Mouse (Mus musculus) forebrain, embryonic 14.5 days (tissue): ENCODE data around the gene Rab30. TPM values are rescaled to one million over a fixed set of nuclear protein-coding genes. Genes with fewer than 3 reads are reported as not detected.
A peak's percentile ranks its signal among the peaks of the same experiment; 100 is the strongest.

Experiments used
- ATAC-seq: fragments of 200-750 bp; cut with Nextera tagmentation; 2 replicates; pipeline ENCODE4 v1.8.0; 2017; ENCODE audit warnings: mild to moderate bottlenecking, moderate library complexity
- DNase-seq: peaks from one replicate; pipeline ENCODE4 v3.0.0-alpha.2; 2015; ENCODE audit warnings: low spot score
- H3K27ac ChIP-seq: fragments of 300-500 bp; sonication (generic); 2 replicates; pipeline ENCODE4 v1.5.1; 2014; ENCODE audit warnings: low read depth, mild to moderate bottlenecking, control low read depth, low read length, moderate library complexity
- H3K27me3 ChIP-seq: fragments of 300-500 bp; sonication (generic); replicated peaks from 2 replicates; pipeline ENCODE4 v1.6.1; 2014; ENCODE audit warnings: low read length, control low read depth, mixed read lengths; ENCODE audit not compliant: control insufficient read depth, insufficient read depth
- H3K36me3 ChIP-seq: fragments of 300-500 bp; sonication (generic); 2 replicates; pipeline ENCODE4 v1.6.1; 2014; ENCODE audit warnings: low read length, control low read depth; ENCODE audit not compliant: control insufficient read depth, insufficient read depth
- H3K4me1 ChIP-seq: fragments of 300-500 bp; sonication (generic); 2 replicates; pipeline ENCODE4 v1.6.1; 2014; ENCODE audit warnings: antibody characterized with exemption, low read length, control low read depth; ENCODE audit not compliant: control insufficient read depth, insufficient read depth
- H3K4me2 ChIP-seq: fragments of 300-500 bp; sonication (generic); 2 replicates; pipeline ENCODE4 v1.6.1; 2014; ENCODE audit warnings: mild to moderate bottlenecking, control low read depth, low read length
- H3K4me3 ChIP-seq: fragments of 300-500 bp; sonication (generic); 2 replicates; pipeline ENCODE4 v1.5.1; 2014; ENCODE audit warnings: low read depth, low read length, control low read depth
- H3K9ac ChIP-seq: fragments of 300-500 bp; sonication (generic); 2 replicates; pipeline ENCODE4 v1.6.1; 2014; ENCODE audit warnings: mild to moderate bottlenecking, low read length, control low read depth, moderate library complexity
- H3K9me3 ChIP-seq: fragments of 300-500 bp; sonication (generic); replicated peaks from 2 replicates; pipeline ENCODE4 v1.6.1; 2016; ENCODE audit warnings: low read length, control low read depth, mixed read lengths; ENCODE audit not compliant: control insufficient read depth
- WGBS: fragments of 180-500 bp; shearing (Covaris S2); extraction: QIAGEN DNeasy Blood & Tissue Kit; methylation state at CpG from one replicate; pipeline ENCODE4 v1.1.7; 2014; 5-methylcytosine and 5-hydroxymethylcytosine counted together
- polyA plus RNA-seq: library from polyadenylated mRNA; unstranded; fragments of >200 nt; fragmentation: Nextera tagmentation; extraction: Ambion mirVana; gene quantifications from 2 replicates; pipeline ENCODE4 v1.2.1, GENCODE M21; 2014

Rab30 gene
- polyA plus RNA-seq, 1 experiment from 2014 or later, result 25.9 TPM

DNA sequence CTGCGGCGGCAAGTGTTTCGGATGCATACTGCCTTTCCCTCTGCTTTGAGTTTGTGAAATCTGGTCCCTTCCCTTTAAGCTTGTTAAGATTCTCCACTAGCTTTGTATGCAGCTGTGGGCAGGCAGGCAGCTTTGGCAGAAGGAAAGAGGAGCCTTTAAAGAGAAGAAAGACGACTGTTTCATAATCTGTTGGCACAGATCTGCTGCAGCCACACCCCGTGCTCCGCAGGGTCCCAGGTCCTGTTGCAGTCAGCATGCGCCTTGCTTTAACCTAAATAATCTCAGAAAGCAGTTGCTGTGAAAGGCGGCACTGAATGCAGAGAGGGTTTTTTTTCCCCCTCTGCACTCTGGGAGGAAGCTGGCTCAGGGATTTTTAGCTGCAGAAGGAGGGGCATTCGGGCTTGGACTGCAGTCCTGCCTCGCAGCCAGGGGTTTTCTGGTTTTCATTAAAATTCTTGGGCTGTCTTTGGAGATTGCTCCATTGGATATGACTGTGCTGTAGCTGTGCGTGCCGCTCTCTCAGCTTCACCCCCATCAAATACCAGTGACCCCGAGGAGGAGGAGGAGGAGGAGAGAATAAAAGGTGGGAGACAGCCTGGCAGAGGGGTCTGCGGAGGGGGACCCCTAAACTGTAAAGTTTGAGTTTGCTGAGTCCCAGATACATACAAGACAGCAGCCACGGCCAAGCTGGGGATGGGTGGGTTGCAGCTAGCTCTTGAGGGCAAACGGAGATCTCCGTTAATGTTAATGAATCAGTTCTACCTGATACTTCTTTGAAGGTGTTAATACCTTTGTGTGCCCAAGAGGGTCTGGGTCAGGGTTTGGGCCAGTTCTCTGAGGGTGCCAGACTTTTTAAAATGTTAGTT lies 35.9 kb downstream of the Rab30 start:
- Histone ChIP-seq H3K9ac (peak overlapping the region; percentile 48), H3K36me3 (no peaks in the 10 kb centered on the region), H3K9me3 (no peaks in the 10 kb centered on the region), H3K4me2 (peak overlapping the region; percentile 46), H3K27ac (peak overlapping the region; percentile 71; the same call in 1 of the 2 replicates), H3K27me3 (no peaks in the 10 kb centered on the region), H3K4me3 (peak overlapping the region; percentile 20), H3K4me1 (peaks cover 17% of the 10 kb centered on the region; the same call in 1 of the 2 replicates)
- 15% methylated on average over 17 of the region's 17 CpGs for WGBS
- ATAC-seq (peak; percentile 69), DNase-seq (peak; percentile 75)

DNA sequence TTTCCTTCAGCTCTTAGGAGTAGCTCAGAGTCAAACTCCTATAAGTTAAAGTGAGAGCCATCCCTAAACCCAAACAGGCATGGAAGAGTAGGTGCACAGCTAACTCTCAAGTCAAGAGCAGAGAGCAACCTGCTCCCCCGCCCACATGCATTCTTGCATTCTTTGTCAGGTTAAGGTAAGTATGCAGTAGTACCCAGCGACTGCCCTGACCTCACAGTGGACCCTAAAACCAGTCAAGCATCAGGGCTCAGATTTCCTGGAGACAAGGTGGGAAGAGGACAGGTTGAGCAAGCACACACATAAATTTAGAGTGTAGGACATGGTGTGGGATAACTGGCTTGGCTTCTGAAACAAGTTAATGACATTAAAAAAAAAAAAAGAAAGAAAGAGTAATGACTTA lies 37.7 kb downstream of the Rab30 start:
- Histone ChIP-seq H3K9me3 (no peaks in the 10 kb centered on the region), H3K27ac (no peak overlapping the region), H3K9ac (no peak overlapping the region), H3K4me3 (no peak overlapping the region), H3K36me3 (no peaks in the 10 kb centered on the region), H3K4me2 (no peak overlapping the region), H3K4me1 (peaks cover 17% of the 10 kb centered on the region; the same call in 1 of the 2 replicates), H3K27me3 (no peaks in the 10 kb centered on the region)
- DNase-seq, result no peak
- ATAC-seq, result no peak
- 65% methylated on average over 2 of the region's 2 CpGs for WGBS

DNA sequence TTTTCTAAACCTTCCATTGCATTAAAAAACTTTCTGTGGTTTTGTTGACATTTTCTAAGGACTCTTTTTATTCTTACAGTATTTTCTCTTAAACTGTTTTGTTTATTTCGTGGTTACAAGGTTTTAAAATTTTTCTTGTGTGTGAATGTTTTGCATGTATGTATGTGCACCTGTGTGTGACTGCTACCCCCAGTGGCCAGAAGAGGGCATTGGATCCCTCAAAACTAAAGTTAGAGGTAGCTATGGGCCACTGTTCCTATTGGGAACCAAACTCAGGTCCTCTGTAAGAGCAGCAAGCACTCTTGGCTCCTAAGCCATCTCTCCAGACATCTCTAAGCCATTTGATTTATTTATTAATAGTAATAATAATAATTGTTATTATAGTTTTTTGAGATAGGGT lies 40.0 kb downstream of the Rab30 start:
- Histone ChIP-seq H3K4me2 (no peak overlapping the region), H3K9me3 (no peaks in the 10 kb centered on the region), H3K27me3 (no peaks in the 10 kb centered on the region), H3K4me3 (no peak overlapping the region), H3K27ac (no peak overlapping the region), H3K9ac (no peak overlapping the region), H3K36me3 (no peaks in the 10 kb centered on the region), H3K4me1 (peaks cover 15% of the 10 kb centered on the region; the same call in 1 of the 2 replicates)
- DNase-seq (no peak), ATAC-seq (no peak)
- WGBS, result 82% methylated on average over 1 of the region's 1 CpGs

DNA sequence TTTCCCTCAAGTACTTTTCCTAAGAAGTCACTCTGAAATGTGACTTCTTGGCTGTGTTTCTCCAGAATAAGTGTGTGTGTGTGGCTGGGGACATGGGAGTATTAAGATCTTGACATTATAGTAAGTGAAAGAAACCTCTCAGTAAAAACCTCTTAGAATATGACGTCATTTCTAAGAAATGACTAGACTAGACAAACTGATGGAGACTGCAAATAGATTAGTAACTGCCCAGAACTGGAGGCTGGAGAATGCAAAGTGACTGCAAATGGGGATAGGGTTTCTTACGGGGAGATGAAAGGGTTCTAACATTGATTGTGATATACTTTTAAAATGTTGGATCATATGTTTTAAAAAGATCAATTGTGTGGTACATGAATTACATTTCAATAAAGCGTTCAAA lies 40.5 kb downstream of the Rab30 start:
- 90% methylated on average over 3 of the region's 3 CpGs for WGBS
- H3K4me2 ChIP-seq, result no peak overlapping the region
- no peaks in the 10 kb centered on the region for H3K9me3 ChIP-seq
- no peaks in the 10 kb centered on the region for H3K27me3 ChIP-seq
- H3K27ac ChIP-seq, result no peak overlapping the region
- H3K4me3 ChIP-seq, result no peak overlapping the region
- DNase-seq (no peak), ATAC-seq (no peak)
- H3K9ac ChIP-seq, result no peak overlapping the region
- no peaks in the 10 kb centered on the region for H3K36me3 ChIP-seq
- peaks cover 9% of the 10 kb centered on the region; the same call in 1 of the 2 replicates for H3K4me1 ChIP-seq

DNA sequence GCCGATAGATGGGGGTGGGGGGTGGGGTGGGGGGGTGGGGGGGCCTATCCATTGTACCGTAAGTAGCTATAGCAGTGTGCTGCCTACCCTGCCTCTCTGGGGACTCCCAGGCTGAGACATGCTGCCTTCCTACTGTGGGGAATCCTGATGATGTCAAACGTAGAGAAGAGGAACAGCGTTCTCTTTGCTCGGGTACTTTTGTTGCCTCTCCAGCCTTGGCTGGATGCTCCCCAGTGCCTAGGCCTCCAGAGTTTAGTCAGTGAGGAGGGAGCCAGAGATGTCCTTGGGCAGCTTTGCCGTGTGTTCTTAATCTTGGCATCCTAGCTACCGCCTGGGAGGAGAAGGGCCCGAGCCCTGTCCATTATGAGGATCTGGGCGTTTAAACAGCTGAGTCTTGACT lies 41.1 kb downstream of the Rab30 start:
- no peak for DNase-seq
- H3K9me3 ChIP-seq, result no peaks in the 10 kb centered on the region
- H3K4me3 ChIP-seq, result no peak overlapping the region
- WGBS, result 71% methylated on average over 9 of the region's 9 CpGs
- H3K27me3 ChIP-seq, result no peaks in the 10 kb centered on the region
- no peak overlapping the region for H3K27ac ChIP-seq
- no peak for ATAC-seq
- no peaks in the 10 kb centered on the region for H3K36me3 ChIP-seq
- H3K9ac ChIP-seq, result no peak overlapping the region
- H3K4me2 ChIP-seq, result no peak overlapping the region
- peaks cover 4% of the 10 kb centered on the region; the same call in 1 of the 2 replicates for H3K4me1 ChIP-seq

GRCm38 (mm10) chr7:92783166-92783806 lies 41.9 kb downstream of the Rab30 start:
- Histone ChIP-seq H3K4me1 (no peaks in the 10 kb centered on the region), H3K27me3 (no peaks in the 10 kb centered on the region), H3K9ac (no peak overlapping the region), H3K4me2 (no peak overlapping the region), H3K9me3 (no peaks in the 10 kb centered on the region), H3K4me3 (no peak overlapping the region), H3K27ac (0 out of 2 replicates have a peak overlapping the region, but pooled peaks have one; percentile 3), H3K36me3 (no peaks in the 10 kb centered on the region)
- 69% methylated on average over 12 of the region's 12 CpGs for WGBS
- peak; percentile 32; the same call in 1 of the 2 replicates for ATAC-seq
- DNase-seq, result no peak

DNA sequence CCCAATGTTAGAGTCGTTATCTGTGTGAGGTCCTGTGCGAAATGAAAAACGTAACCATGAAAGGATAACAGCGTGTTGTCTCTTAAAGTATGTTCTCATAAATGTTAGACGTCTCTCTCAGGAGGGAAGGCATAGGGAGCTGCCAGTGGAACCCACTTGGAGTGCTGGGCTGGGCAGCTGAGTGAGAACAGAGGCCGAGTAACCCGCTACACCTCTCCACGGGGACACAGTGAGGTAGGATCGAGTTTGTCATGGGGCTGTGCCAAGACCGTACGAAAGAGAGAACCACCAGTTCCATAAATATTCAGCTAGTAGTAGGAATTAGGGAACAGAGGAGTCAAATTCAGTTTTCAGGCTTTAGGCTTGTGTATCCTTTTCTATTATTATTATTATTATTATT lies 42.5 kb downstream of the Rab30 start:
- H3K36me3 ChIP-seq, result no peaks in the 10 kb centered on the region
- WGBS, result 65% methylated on average over 11 of the region's 11 CpGs
- no peak overlapping the region for H3K9ac ChIP-seq
- no peaks in the 10 kb centered on the region for H3K27me3 ChIP-seq
- H3K9me3 ChIP-seq, result no peaks in the 10 kb centered on the region
- no peak overlapping the region for H3K4me3 ChIP-seq
- ATAC-seq, result no peak
- DNase-seq, result no peak
- no peaks in the 10 kb centered on the region for H3K4me1 ChIP-seq
- no peak overlapping the region for H3K4me2 ChIP-seq
- no peak overlapping the region for H3K27ac ChIP-seq

- Histone ChIP-seq H3K27me3 (no peaks in the 10 kb centered on the region), H3K27ac (no peak overlapping the region), H3K9ac (no peak overlapping the region), H3K36me3 (no peaks in the 10 kb centered on the region), H3K4me2 (no peak overlapping the region), H3K4me1 (no peaks in the 10 kb centered on the region), H3K9me3 (no peaks in the 10 kb centered on the region), H3K4me3 (no peak overlapping the region)
- WGBS, result 85% methylated on average over 5 of the region's 5 CpGs
- no peak for ATAC-seq
- no peak for DNase-seq
These were observed 54.3 kb downstream of the Rab30 start for GRCm38 (mm10) chr7:92795749-92796148.

DNA sequence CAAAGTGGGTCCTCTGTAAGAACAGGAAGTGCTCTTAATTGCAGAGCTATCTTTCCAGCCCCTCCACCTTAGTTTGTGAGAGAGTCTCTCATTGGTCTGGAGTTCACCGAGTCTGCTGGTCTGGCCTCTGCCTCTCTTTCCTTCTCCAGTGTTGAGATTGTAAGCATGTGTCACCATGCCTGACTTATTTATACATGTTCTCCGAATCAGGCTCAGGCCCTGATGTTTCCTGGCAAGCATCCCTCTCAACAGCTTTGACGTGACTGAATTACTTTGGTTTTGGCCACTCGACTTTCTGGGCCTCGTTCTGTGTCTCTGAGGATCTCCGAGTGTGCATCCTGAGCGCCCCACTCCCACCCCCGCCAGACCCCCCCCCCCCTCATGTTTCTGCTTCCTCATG lies 55.4 kb downstream of the Rab30 start:
- ATAC-seq (no peak), DNase-seq (no peak)
- H3K4me1 ChIP-seq, result no peaks in the 10 kb centered on the region
- no peak overlapping the region for H3K27ac ChIP-seq
- H3K9me3 ChIP-seq, result no peaks in the 10 kb centered on the region
- WGBS, result 73% methylated on average over 8 of the region's 8 CpGs
- H3K4me2 ChIP-seq, result no peak overlapping the region
- no peak overlapping the region for H3K4me3 ChIP-seq
- no peaks in the 10 kb centered on the region for H3K27me3 ChIP-seq
- H3K9ac ChIP-seq, result no peak overlapping the region
- H3K36me3 ChIP-seq, result no peaks in the 10 kb centered on the region
